Mouse (Mus musculus) kidney, adult 2 months (tissue): ENCODE results near the gene Lama1.

Experiments used
- CTCF ChIP-seq: fragments of 200-500 bp; conservative IDR thresholded peaks from 2 replicates; pipeline ENCODE4 v1.5.1; 2011; ENCODE audit warnings: low read depth, mild to moderate bottlenecking, control low read depth, low read length, moderate library complexity, mixed read lengths; ENCODE audit not compliant: insufficient read depth, insufficient read length
- POLR2A ChIP-seq: fragments of 200-500 bp; IDR thresholded peaks from one replicate; pipeline ENCODE4 v1.6.1; 2011; ENCODE audit warnings: low read depth, low read length, control low read depth

GRCm38 (mm10) chr17:67712929-67713328 lies 15.9 kb downstream of the Lama1 start:
- TF ChIP-seq CTCF (no peak), POLR2A (no peak)
